Mouse (Mus musculus) heart, embryonic 16.5 days (tissue): ENCODE data around the gene Hoxb6. TPM values are rescaled to one million over a fixed set of nuclear protein-coding genes. Genes with fewer than 3 reads are reported as not detected.
A peak's percentile ranks its signal among the peaks of the same experiment; 100 is the strongest.

ENCODE experiments used
- ATAC-seq: fragments of 200-750 bp; cut with Nextera tagmentation; replicated peaks from 2 replicates; pipeline ENCODE4 v1.8.0; 2017; ENCODE audit warnings: moderate number of reproducible peaks; ENCODE audit not compliant: insufficient read depth, low FRiP score; ENCODE audit errors: extremely low read depth
- H3K27ac ChIP-seq: fragments of 300-500 bp; sonication (generic); 2 replicates; pipeline ENCODE4 v1.5.1; 2014; ENCODE audit warnings: mild to moderate bottlenecking, low read length, control low read depth, moderate library complexity
- H3K27me3 ChIP-seq: fragments of 300-500 bp; sonication (generic); 2 replicates; pipeline ENCODE4 v1.6.1; 2014; ENCODE audit warnings: low read length, mixed read lengths; ENCODE audit not compliant: control insufficient read depth, insufficient read depth
- H3K36me3 ChIP-seq: fragments of 300-500 bp; sonication (generic); 2 replicates; pipeline ENCODE4 v1.6.1; 2014; ENCODE audit not compliant: control insufficient read depth, insufficient read depth
- H3K4me1 ChIP-seq: fragments of 300-500 bp; sonication (generic); 2 replicates; pipeline ENCODE4 v1.6.1; 2014; ENCODE audit warnings: low read length, mixed read lengths; ENCODE audit not compliant: control insufficient read depth, insufficient read depth
- H3K4me2 ChIP-seq: fragments of 300-500 bp; sonication (generic); 2 replicates; pipeline ENCODE4 v1.6.1; 2014; ENCODE audit warnings: low read depth, mild to moderate bottlenecking, control low read depth, low read length
- H3K4me3 ChIP-seq: fragments of 300-500 bp; sonication (generic); 2 replicates; pipeline ENCODE4 v1.5.1; 2014; ENCODE audit warnings: mild to moderate bottlenecking, control low read depth, low read length
- H3K9ac ChIP-seq: fragments of 300-500 bp; sonication (generic); 2 replicates; pipeline ENCODE4 v1.6.1; 2014; ENCODE audit warnings: low read length, control low read depth
- H3K9me3 ChIP-seq: fragments of 300-500 bp; sonication (generic); replicated peaks from 2 replicates; pipeline ENCODE4 v1.6.1; 2016; ENCODE audit warnings: low read length; ENCODE audit not compliant: control insufficient read depth
- WGBS: fragments of 180-500 bp; shearing (Covaris S2); extraction: QIAGEN DNeasy Blood & Tissue Kit; methylation state at CpG from one replicate; pipeline ENCODE4 v1.1.7; 2014; 5-methylcytosine and 5-hydroxymethylcytosine counted together
- polyA plus RNA-seq: library from polyadenylated mRNA; unstranded; fragments of >200 nt; fragmentation: Nextera tagmentation; extraction: Ambion mirVana; gene quantifications from 2 replicates; pipeline ENCODE4 v1.2.1, GENCODE M21; 2015

Gene Hoxb6
- polyA plus RNA-seq, 1 experiment from 2014 or later = not detected

GRCm38 (mm10) chr11:96332618-96333032 is 40.3 kb downstream of the Hoxb6 start:
- Histone ChIP-seq H3K9ac (peak overlapping the region; percentile 15), H3K36me3 (no peaks in the 10 kb centered on the region), H3K4me2 (peak overlapping the region; percentile 50), H3K9me3 (no peaks in the 10 kb centered on the region), H3K4me3 (peak overlapping the region; percentile 39), H3K4me1 (no peaks in the 10 kb centered on the region), H3K27ac (peak overlapping the region; percentile 41), H3K27me3 (peaks cover 98% of the 10 kb centered on the region)
- ATAC-seq = 0 out of 2 replicates have a peak, but pooled peaks have one; percentile 41
- WGBS = 2% methylated on average over 35 of the region's 35 CpGs

- no peak for ATAC-seq
- WGBS = 16% methylated on average over 17 of the region's 17 CpGs
- Histone ChIP-seq H3K36me3 (no peaks in the 10 kb centered on the region), H3K9me3 (no peaks in the 10 kb centered on the region), H3K4me3 (peak overlapping the region; percentile 39), H3K4me2 (peak overlapping the region; percentile 50; the same call in 1 of the 2 replicates), H3K27me3 (peaks cover 98% of the 10 kb centered on the region), H3K9ac (peak overlapping the region; percentile 15), H3K27ac (peak overlapping the region; percentile 41), H3K4me1 (no peaks in the 10 kb centered on the region)
Measured at GRCm38 (mm10) chr11:96333241-96334001, 41.1 kb downstream of the Hoxb6 start.

GRCm38 (mm10) chr11:96334002-96334364 is 41.7 kb downstream of the Hoxb6 start:
- ATAC-seq = no peak

GRCm38 (mm10) chr11:96334998-96335397 is 42.7 kb downstream of the Hoxb6 start:
- no peaks in the 10 kb centered on the region for H3K4me1 ChIP-seq
- WGBS = 56% methylated on average over 3 of the region's 3 CpGs
- no peak for ATAC-seq

More at GRCm38 (mm10) chr11:96334002-96334364, 41.7 kb downstream of the Hoxb6 start:
- Histone ChIP-seq H3K36me3 (no peaks in the 10 kb centered on the region), H3K9me3 (no peaks in the 10 kb centered on the region), H3K4me3 (no peak overlapping the region), H3K9ac (no peak overlapping the region), H3K27ac (no peak overlapping the region), H3K4me2 (peak overlapping the region; percentile 50; the same call in 1 of the 2 replicates), H3K27me3 (peaks cover 98% of the 10 kb centered on the region), H3K4me1 (no peaks in the 10 kb centered on the region)
- 15% methylated on average over 2 of the region's 2 CpGs for WGBS

GRCm38 (mm10) chr11:96336597-96336996 is 44.3 kb downstream of the Hoxb6 start:
- Histone ChIP-seq H3K27ac (no peak overlapping the region), H3K4me1 (no peaks in the 10 kb centered on the region), H3K4me3 (no peak overlapping the region), H3K9ac (no peak overlapping the region), H3K27me3 (peaks cover 91% of the 10 kb centered on the region), H3K36me3 (no peaks in the 10 kb centered on the region), H3K9me3 (no peaks in the 10 kb centered on the region), H3K4me2 (no peak overlapping the region)
- WGBS = 22% methylated on average over 2 of the region's 2 CpGs
- ATAC-seq = no peak

More at GRCm38 (mm10) chr11:96334998-96335397, 42.7 kb downstream of the Hoxb6 start:
- no peaks in the 10 kb centered on the region for H3K36me3 ChIP-seq
- H3K27ac ChIP-seq = no peak overlapping the region
- no peak overlapping the region for H3K9ac ChIP-seq
- no peak overlapping the region for H3K4me3 ChIP-seq
- peaks cover 98% of the 10 kb centered on the region for H3K27me3 ChIP-seq
- no peaks in the 10 kb centered on the region for H3K9me3 ChIP-seq
- H3K4me2 ChIP-seq = no peak overlapping the region

GRCm38 (mm10) chr11:96337026-96337425 is 44.8 kb downstream of the Hoxb6 start:
- Histone ChIP-seq H3K4me1 (no peaks in the 10 kb centered on the region), H3K27ac (no peak overlapping the region), H3K9ac (no peak overlapping the region), H3K4me3 (no peak overlapping the region), H3K27me3 (peaks cover 88% of the 10 kb centered on the region), H3K9me3 (no peaks in the 10 kb centered on the region), H3K36me3 (no peaks in the 10 kb centered on the region), H3K4me2 (no peak overlapping the region)
- 14% methylated on average over 6 of the region's 6 CpGs for WGBS
- ATAC-seq = no peak

- no peak for ATAC-seq
- no peak overlapping the region for H3K4me2 ChIP-seq
- no peaks in the 10 kb centered on the region for H3K9me3 ChIP-seq
- H3K27ac ChIP-seq = no peak overlapping the region
- no peak overlapping the region for H3K4me3 ChIP-seq
- no peaks in the 10 kb centered on the region for H3K4me1 ChIP-seq
- H3K9ac ChIP-seq = no peak overlapping the region
- H3K36me3 ChIP-seq = no peaks in the 10 kb centered on the region
- WGBS = 38% methylated on average over 7 of the region's 7 CpGs
- H3K27me3 ChIP-seq = peaks cover 86% of the 10 kb centered on the region
Measured at GRCm38 (mm10) chr11:96338957-96339855, 46.9 kb downstream of the Hoxb6 start.

GRCm38 (mm10) chr11:96340698-96341365 is 48.6 kb downstream of the Hoxb6 start:
- peak; percentile 42; the same call in 1 of the 2 replicates for ATAC-seq
- H3K4me1 ChIP-seq = peaks cover 5% of the 10 kb centered on the region; the same call in 1 of the 2 replicates
- H3K4me2 ChIP-seq = peak overlapping the region; percentile 59
- H3K27me3 ChIP-seq = peaks cover 86% of the 10 kb centered on the region
- peak overlapping the region; percentile 57 for H3K9ac ChIP-seq
- H3K27ac ChIP-seq = peak overlapping the region; percentile 51
- no peaks in the 10 kb centered on the region for H3K9me3 ChIP-seq
- WGBS = 1% methylated on average over 34 of the region's 36 CpGs
- H3K36me3 ChIP-seq = no peaks in the 10 kb centered on the region
- peak overlapping the region; percentile 30 for H3K4me3 ChIP-seq
